Mouse (Mus musculus) limb, embryonic 13.5 days (tissue): ENCODE measurements at regions not wholly inside any gene's neighbourhood (a gene's known extent, or its start where the extent isn't known, plus 50 kb on each side); places are given as distances from the start of the nearest gene placed in this dataset.

Experiments used
- ATAC-seq: fragments of 200-750 bp; cut with Nextera tagmentation; 2 replicates; pipeline ENCODE4 v1.8.0; 2017; ENCODE audit warnings: low read depth, moderate number of reproducible peaks, moderate TSS enrichment; ENCODE audit not compliant: low FRiP score
- H3K27ac ChIP-seq: fragments of 300-500 bp; sonication (generic); 2 replicates; pipeline ENCODE4 v1.5.1; 2015; ENCODE audit warnings: inconsistent platforms, mild to moderate bottlenecking, moderate library complexity
- H3K27me3 ChIP-seq: fragments of 300-500 bp; sonication (generic); 2 replicates; pipeline ENCODE4 v1.6.1; 2015; ENCODE audit warnings: mild to moderate bottlenecking, inconsistent platforms
- H3K36me3 ChIP-seq: fragments of 300-500 bp; sonication (generic); 2 replicates; pipeline ENCODE4 v1.6.1; 2015; ENCODE audit warnings: inconsistent platforms, mild to moderate bottlenecking, moderate library complexity
- H3K4me1 ChIP-seq: fragments of 300-500 bp; sonication (generic); 2 replicates; pipeline ENCODE4 v1.6.1; 2015; ENCODE audit warnings: inconsistent platforms
- H3K4me2 ChIP-seq: fragments of 300-500 bp; sonication (generic); replicated peaks from 2 replicates; pipeline ENCODE4 v1.6.1; 2015; ENCODE audit warnings: inconsistent platforms, mild to moderate bottlenecking, moderate library complexity
- H3K4me3 ChIP-seq: fragments of 300-500 bp; sonication (generic); 2 replicates; pipeline ENCODE4 v1.5.1; 2015; ENCODE audit warnings: moderate library complexity, mild to moderate bottlenecking, inconsistent platforms
- H3K9ac ChIP-seq: fragments of 300-500 bp; sonication (generic); 2 replicates; pipeline ENCODE4 v1.6.1; 2015; ENCODE audit warnings: mild to moderate bottlenecking, inconsistent platforms
- H3K9me3 ChIP-seq: fragments of 300-500 bp; sonication (generic); 2 replicates; pipeline ENCODE4 v1.6.1; 2016; ENCODE audit warnings: inconsistent platforms
- WGBS: fragments of 180-500 bp; shearing (Covaris S2); methylation state at CpG from one replicate; pipeline ENCODE4 v1.1.7; 2015; 5-methylcytosine and 5-hydroxymethylcytosine counted together

DNA sequence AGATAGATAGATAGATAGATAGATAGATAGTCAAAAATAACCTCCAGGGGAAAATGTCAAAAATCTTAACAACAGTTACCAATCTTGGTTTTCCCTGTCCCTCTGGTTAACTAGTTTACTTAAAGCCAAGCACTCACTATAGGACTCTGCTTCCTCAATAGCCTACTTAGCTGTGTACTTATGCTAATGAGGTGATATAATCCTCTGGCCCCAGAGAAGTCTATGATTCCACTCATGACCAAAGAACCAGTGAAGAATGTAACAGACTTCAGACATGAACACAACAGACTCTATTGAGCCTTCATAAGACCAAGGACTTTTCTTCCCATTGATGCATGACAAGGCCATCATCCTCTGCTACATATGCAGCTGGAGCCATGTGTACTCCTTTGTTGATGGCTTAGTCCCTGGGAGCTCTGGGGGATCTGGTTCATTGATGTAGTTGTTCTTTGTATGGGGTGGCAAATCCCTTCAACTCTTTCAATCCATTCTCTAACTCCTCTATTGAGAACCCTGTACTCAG is 589.9 kb upstream of the Dpp10 start:
- Histone ChIP-seq H3K4me3 (no peak overlapping the region), H3K36me3 (no peaks in the 10 kb centered on the region), H3K4me2 (no peak overlapping the region), H3K9me3 (no peaks in the 10 kb centered on the region), H3K4me1 (no peaks in the 10 kb centered on the region), H3K27ac (no peak overlapping the region), H3K27me3 (no peaks in the 10 kb centered on the region), H3K9ac (no peak overlapping the region)
- ATAC-seq = no peak

DNA sequence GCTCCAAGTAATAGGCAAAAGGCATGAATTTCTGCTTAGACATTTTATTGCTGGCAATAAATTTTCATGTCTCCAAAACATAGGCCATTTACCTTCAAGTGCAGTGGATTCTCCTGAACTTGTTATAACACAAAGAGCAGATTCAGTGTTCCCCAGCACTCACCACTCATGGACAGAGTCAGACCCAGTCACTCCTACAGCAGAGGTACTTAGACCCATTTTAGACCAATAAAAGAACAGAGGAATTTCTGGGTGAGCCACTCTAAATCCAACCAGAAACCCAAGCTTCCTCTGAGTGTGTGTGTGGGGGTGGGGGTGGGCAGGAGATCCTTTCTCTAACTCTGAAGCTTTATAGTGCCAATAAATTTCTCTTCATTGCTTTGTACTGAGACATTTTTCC is 584.7 kb upstream of the Dpp10 start:
- ATAC-seq = peak; percentile 54; the same call in 1 of the 2 replicates
- Histone ChIP-seq H3K36me3 (no peaks in the 10 kb centered on the region), H3K27ac (no peak overlapping the region), H3K9me3 (no peaks in the 10 kb centered on the region), H3K27me3 (no peaks in the 10 kb centered on the region), H3K4me2 (no peak overlapping the region), H3K4me3 (no peak overlapping the region), H3K9ac (no peak overlapping the region), H3K4me1 (no peaks in the 10 kb centered on the region)

DNA sequence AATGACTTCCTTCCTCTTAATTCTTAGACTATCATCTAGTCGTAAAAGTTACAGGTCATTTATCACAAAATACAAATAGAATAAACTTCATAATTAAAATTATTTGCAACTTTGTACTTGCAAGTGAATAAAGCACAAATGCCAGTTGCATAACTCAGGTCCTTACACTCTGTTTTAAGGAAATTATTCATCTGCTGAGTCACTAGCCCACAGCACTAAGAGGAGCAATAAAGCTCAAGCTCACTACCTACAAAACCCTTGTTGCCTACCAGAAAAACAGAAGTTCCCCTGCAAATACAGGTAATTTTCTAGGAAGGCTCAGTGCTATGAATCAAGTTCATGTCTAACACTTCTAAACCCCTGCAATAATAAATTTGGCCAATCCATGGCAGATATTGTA is 539.3 kb upstream of the Dpp10 start:
- 92% methylated on average over 1 of the region's 1 CpGs for WGBS

More for the DNA sequence above, 539.3 kb upstream of the Dpp10 start:
- ATAC-seq = no peak
- Histone ChIP-seq H3K4me3 (no peak overlapping the region), H3K27me3 (no peaks in the 10 kb centered on the region), H3K27ac (no peak overlapping the region), H3K9ac (no peak overlapping the region), H3K4me1 (no peaks in the 10 kb centered on the region), H3K9me3 (no peaks in the 10 kb centered on the region), H3K36me3 (no peaks in the 10 kb centered on the region), H3K4me2 (no peak overlapping the region)
